Mouse (Mus musculus): ENCODE results near the gene Ifnar1.

DNA sequence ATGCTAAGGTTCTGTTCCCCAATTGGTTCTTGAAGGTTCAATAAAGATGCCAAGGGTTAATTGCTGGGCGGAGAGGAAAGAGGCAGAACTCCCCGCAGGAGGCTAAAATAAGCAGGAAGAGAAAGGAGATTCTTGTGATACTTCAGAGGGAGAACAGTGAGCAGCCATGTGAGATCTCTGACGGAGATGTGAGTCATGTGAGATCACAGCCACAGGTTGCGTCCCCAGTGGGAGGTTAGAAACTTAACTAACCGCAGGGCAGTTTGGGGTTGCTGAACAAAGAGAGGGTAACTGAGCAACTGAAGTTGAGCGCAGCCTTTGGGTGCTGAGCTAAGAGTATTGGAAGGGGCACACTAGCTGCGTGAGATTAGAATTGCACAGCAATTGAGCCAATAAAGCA, 9.3 kb upstream of the Ifnar1 start:
- TF ChIP-seq CTCF (IDR thresholded peaks at IDR 0.05; ENCODE audit: extremely low read depth, insufficient read length, insufficient replicate concordance, low read depth, low read length) = no peak
- TF ChIP-seq POLR2A (IDR thresholded peaks at IDR 0.05; ENCODE audit: low read depth, low read length) = no peak
